Mouse (Mus musculus) embryonic facial prominence, embryonic 15.5 days (tissue): ENCODE results near the gene Gdf15. TPM values are rescaled to one million over a fixed set of nuclear protein-coding genes. Genes with fewer than 3 reads are reported as not detected.
"Not testable (repeated sequence)": the region's sequence is repeated elsewhere in the genome, so short reads cannot be mapped to it uniquely, and the experiment has no call there.

Source experiments
- ATAC-seq: fragments of 200-750 bp; cut with Nextera tagmentation; 2 replicates; pipeline ENCODE4 v1.8.0; 2017; ENCODE audit warnings: low read depth, moderate TSS enrichment; ENCODE audit not compliant: insufficient number of reproducible peaks, low FRiP score, low TSS enrichment
- H3K27ac ChIP-seq: fragments of 300-500 bp; sonication (generic); replicated peaks from 2 replicates; pipeline ENCODE4 v1.5.1; 2015; ENCODE audit warnings: mild to moderate bottlenecking, inconsistent platforms
- H3K27me3 ChIP-seq: fragments of 300-500 bp; sonication (generic); 2 replicates; pipeline ENCODE4 v1.6.1; 2015; ENCODE audit warnings: inconsistent platforms
- H3K36me3 ChIP-seq: fragments of 300-500 bp; sonication (generic); 2 replicates; pipeline ENCODE4 v1.6.1; 2015; ENCODE audit warnings: mild to moderate bottlenecking, inconsistent platforms
- H3K4me1 ChIP-seq: fragments of 300-500 bp; sonication (generic); 2 replicates; pipeline ENCODE4 v1.6.1; 2015; ENCODE audit warnings: inconsistent platforms
- H3K4me2 ChIP-seq: fragments of 300-500 bp; sonication (generic); replicated peaks from 2 replicates; pipeline ENCODE4 v1.6.1; 2015; ENCODE audit warnings: mild to moderate bottlenecking, inconsistent platforms
- H3K4me3 ChIP-seq: fragments of 300-500 bp; sonication (generic); replicated peaks from 2 replicates; pipeline ENCODE4 v1.5.1; 2015; ENCODE audit warnings: mild to moderate bottlenecking, inconsistent platforms
- H3K9ac ChIP-seq: fragments of 300-500 bp; sonication (generic); 2 replicates; pipeline ENCODE4 v1.6.1; 2015; ENCODE audit warnings: inconsistent platforms
- H3K9me3 ChIP-seq: fragments of 300-500 bp; sonication (generic); replicated peaks from 2 replicates; pipeline ENCODE4 v1.6.1; 2016; ENCODE audit warnings: inconsistent platforms
- WGBS: fragments of 180-500 bp; shearing (Covaris S2); methylation state at CpG from one replicate; pipeline ENCODE4 v1.1.7; 2015; 5-methylcytosine and 5-hydroxymethylcytosine counted together
- polyA plus RNA-seq: library from polyadenylated mRNA; unstranded; fragments of >200 nt; fragmentation: Nextera tagmentation; extraction: Ambion mirVana; gene quantifications from 2 replicates; pipeline ENCODE4 v1.2.1, GENCODE M21; 2015

The Gdf15 gene
- polyA plus RNA-seq, 1 experiment from 2014 or later = 0.16 TPM

GRCm38 (mm10) chr8:70594621-70595564 is 37.4 kb downstream of the Gdf15 start:
- 9% methylated on average over 82 of the region's 82 CpGs for WGBS
- Histone ChIP-seq H3K27ac (peak overlapping the region; percentile 83), H3K4me2 (peak overlapping the region; percentile 98), H3K27me3 (no peaks in the 10 kb centered on the region), H3K4me3 (peak overlapping the region; percentile 58), H3K4me1 (peaks cover 63% of the 10 kb centered on the region), H3K36me3 (peaks cover 34% of the 10 kb centered on the region), H3K9ac (peak overlapping the region; percentile 61), H3K9me3 (no peaks in the 10 kb centered on the region)
- ATAC-seq = no peak

GRCm38 (mm10) chr8:70593961-70594609 is 38.2 kb downstream of the Gdf15 start, which contains the start of gene Isyna1:
Isyna1 (plus strand) TSS chr8:70594373.
- Histone ChIP-seq H3K9me3 (no peaks in the 10 kb centered on the region), H3K4me2 (peak within 1 kb of the TSS; percentile 98), H3K27me3 (no peaks in the 10 kb centered on the region), H3K4me3 (peak within 1 kb of the TSS; percentile 58), H3K27ac (peak within 1 kb of the TSS; percentile 83), H3K9ac (peak within 1 kb of the TSS; percentile 61), H3K4me1 (peaks cover 57% of the 10 kb centered on the region), H3K36me3 (peaks cover 42% of the 10 kb centered on the region)
- ATAC-seq = peak; percentile 89
- under 1% methylated on average over 39 of the region's 40 CpGs for WGBS

GRCm38 (mm10) chr8:70593173-70593572 is 39.1 kb downstream of the Gdf15 start:
- Histone ChIP-seq H3K4me2 (peak overlapping the region; percentile 98), H3K4me3 (peak overlapping the region; percentile 58; the same call in 1 of the 2 replicates), H3K4me1 (peaks cover 47% of the 10 kb centered on the region), H3K9ac (0 out of 2 replicates have a peak overlapping the region, but pooled peaks have one; percentile 23), H3K9me3 (no peaks in the 10 kb centered on the region), H3K27ac (peak overlapping the region; percentile 83), H3K27me3 (no peaks in the 10 kb centered on the region), H3K36me3 (peaks cover 50% of the 10 kb centered on the region)
- WGBS = 46% methylated on average over 8 of the region's 8 CpGs
- ATAC-seq = no peak

- Histone ChIP-seq H3K4me3 (no peak overlapping the region), H3K27ac (no peak overlapping the region), H3K9me3 (no peaks in the 10 kb centered on the region), H3K27me3 (no peaks in the 10 kb centered on the region), H3K4me2 (no peak overlapping the region), H3K4me1 (peaks cover 32% of the 10 kb centered on the region), H3K9ac (no peak overlapping the region), H3K36me3 (peaks cover 60% of the 10 kb centered on the region)
- ATAC-seq = no peak
- 85% methylated on average over 12 of the region's 12 CpGs for WGBS
These were observed 40.7 kb downstream of the Gdf15 start for GRCm38 (mm10) chr8:70591569-70591968.

- H3K27me3 ChIP-seq, H3K4me3 ChIP-seq, H3K9ac ChIP-seq, H3K4me1 ChIP-seq, H3K4me2 ChIP-seq, H3K27ac ChIP-seq, ATAC-seq, H3K9me3 ChIP-seq: not testable (repeated sequence)
- WGBS = 91% methylated on average over 4 of the region's 4 CpGs
- peaks cover 87% of the 10 kb centered on the region for H3K36me3 ChIP-seq
These were observed 44.3 kb downstream of the Gdf15 start for GRCm38 (mm10) chr8:70587955-70588354.

- ATAC-seq = no peak
- H3K4me1 ChIP-seq = no peaks in the 10 kb centered on the region
- H3K9me3 ChIP-seq = no peaks in the 10 kb centered on the region
- no peak overlapping the region for H3K4me2 ChIP-seq
- no peak overlapping the region for H3K9ac ChIP-seq
- H3K36me3 ChIP-seq = peaks cover 95% of the 10 kb centered on the region
- no peak overlapping the region for H3K27ac ChIP-seq
- WGBS = 35% methylated on average over 7 of the region's 7 CpGs
- H3K27me3 ChIP-seq = no peaks in the 10 kb centered on the region
- no peak overlapping the region for H3K4me3 ChIP-seq
These were observed 47.0 kb downstream of the Gdf15 start for GRCm38 (mm10) chr8:70585258-70585652.

GRCm38 (mm10) chr8:70584606-70585257 is 47.5 kb downstream of the Gdf15 start:
- Histone ChIP-seq H3K9ac (no peak overlapping the region), H3K27me3 (no peaks in the 10 kb centered on the region), H3K9me3 (no peaks in the 10 kb centered on the region), H3K27ac (no peak overlapping the region), H3K36me3 (peaks cover 93% of the 10 kb centered on the region), H3K4me1 (no peaks in the 10 kb centered on the region), H3K4me3 (no peak overlapping the region), H3K4me2 (no peak overlapping the region)
- WGBS = 85% methylated on average over 9 of the region's 9 CpGs
- ATAC-seq = no peak

GRCm38 (mm10) chr8:70583476-70584387 is 48.5 kb downstream of the Gdf15 start:
- no peak overlapping the region for H3K4me3 ChIP-seq
- H3K4me1 ChIP-seq = no peaks in the 10 kb centered on the region
- H3K27ac ChIP-seq = no peak overlapping the region
- H3K27me3 ChIP-seq = no peaks in the 10 kb centered on the region
- H3K4me2 ChIP-seq = no peak overlapping the region
- ATAC-seq = no peak
- H3K36me3 ChIP-seq = peaks cover 91% of the 10 kb centered on the region
- H3K9ac ChIP-seq = no peak overlapping the region
- 86% methylated on average over 18 of the region's 18 CpGs for WGBS
- H3K9me3 ChIP-seq = no peaks in the 10 kb centered on the region
